Mouse (Mus musculus) right cerebral cortex, postnatal 10 days (tissue): ENCODE measurements at regions not wholly inside any gene's neighbourhood (a gene's known extent, or its start where the extent isn't known, plus 50 kb on each side); places are given as distances from the start of the nearest gene placed in this dataset.
A peak's percentile ranks its signal among the peaks of the same experiment; 100 is the strongest.
"Not testable (repeated sequence)": the region's sequence is repeated elsewhere in the genome, so short reads cannot be mapped to it uniquely, and the experiment has no call there.

Experiments
- DNase-seq, 2 experiments: peaks; one replicate each; pipeline ENCODE4 v3.0.0; 2021; ENCODE audit warnings: low spot score in 2 of 2

- no peak for DNase-seq
Observed at GRCm38 (mm10) chrX:99732526-99732925, 88.3 kb upstream of the Tmem28 start.

- DNase-seq = peak; percentile 24 to 35
Observed at GRCm38 (mm10) chrX:99725101-99725500, 95.7 kb upstream of the Tmem28 start.

DNA sequence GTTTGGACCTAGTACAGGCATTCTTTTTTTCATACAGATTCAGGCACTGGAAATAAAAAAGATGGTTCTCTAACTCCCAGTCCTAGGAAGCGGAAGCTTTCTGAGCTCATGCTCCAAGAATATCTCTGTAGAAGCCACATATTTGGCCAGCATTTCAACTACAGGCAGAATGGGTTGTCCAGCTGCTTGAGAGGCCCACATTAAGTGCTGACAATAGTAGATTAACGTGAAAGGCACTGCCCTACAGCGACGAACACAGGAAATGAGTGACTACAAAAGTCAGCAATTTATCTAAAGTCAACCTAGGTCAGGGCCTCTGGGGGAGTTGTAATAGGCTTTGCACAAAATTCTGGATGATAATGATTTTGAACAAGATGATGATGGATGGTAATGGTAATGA is 125.5 kb upstream of the Tmem28 start:
- DNase-seq = no peak

DNA sequence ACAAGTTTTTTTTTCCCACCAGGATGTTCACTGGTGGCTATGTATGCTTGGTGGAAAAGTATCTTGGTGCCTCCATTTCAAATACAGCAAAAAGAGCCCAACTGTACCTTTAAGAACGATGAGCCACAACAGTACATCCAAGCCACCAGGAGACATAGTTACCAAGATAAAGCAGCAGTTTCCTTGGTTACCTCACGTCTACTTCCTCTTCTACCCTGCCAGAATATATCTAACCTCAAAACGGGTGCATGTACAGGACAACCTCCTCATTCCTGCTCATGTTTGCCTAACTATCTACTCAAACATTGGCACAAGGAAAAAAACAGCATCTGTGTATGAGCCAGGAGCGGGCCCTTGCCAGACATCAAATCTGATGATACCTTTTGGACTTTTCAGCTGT is 129.8 kb upstream of the Tmem28 start:
- DNase-seq = peak in 1 of 2 experiments; percentile 21

DNA sequence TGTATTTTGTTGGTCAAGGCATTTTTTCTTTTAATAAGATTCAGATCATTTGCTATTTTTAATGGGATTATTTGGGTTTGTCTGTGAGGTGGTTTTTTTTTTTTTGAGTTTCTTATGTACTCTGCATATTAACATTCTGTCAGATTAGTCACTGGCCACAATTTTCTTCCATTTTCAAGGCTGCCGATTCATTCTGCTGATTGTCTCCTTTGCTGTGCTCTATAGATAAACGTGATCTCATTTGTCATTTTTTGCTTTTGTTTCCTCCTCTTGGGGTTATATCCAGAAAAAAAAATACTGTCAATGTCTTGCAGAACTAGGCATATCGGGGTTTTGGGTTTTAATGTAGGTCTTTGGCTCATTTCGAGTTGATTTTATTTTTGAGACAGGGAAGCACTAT is 131.1 kb upstream of the Tmem28 start:
- DNase-seq = no peak

- not testable (repeated sequence) for DNase-seq
Observed at GRCm38 (mm10) chrX:99682491-99682890, 138.3 kb upstream of the Tmem28 start.

DNA sequence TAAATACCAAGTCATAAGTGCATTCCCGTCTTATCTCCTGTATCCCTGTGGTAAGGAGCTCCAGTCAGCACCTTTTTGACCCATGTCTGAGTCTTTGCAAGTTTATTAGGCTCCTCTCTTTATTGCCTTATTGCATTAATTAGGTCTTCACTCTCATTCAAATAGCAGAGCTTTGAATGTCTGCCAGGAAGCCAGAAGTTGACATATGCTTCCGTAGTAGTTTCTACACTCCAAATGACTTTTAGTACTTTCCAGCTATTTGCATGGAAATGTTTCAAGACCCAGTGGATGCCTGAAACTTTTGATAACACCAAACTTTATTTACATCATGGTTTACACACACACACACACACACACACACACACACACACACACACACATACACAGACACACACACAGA is 153.2 kb upstream of the Tmem28 start:
- no peak for DNase-seq

DNA sequence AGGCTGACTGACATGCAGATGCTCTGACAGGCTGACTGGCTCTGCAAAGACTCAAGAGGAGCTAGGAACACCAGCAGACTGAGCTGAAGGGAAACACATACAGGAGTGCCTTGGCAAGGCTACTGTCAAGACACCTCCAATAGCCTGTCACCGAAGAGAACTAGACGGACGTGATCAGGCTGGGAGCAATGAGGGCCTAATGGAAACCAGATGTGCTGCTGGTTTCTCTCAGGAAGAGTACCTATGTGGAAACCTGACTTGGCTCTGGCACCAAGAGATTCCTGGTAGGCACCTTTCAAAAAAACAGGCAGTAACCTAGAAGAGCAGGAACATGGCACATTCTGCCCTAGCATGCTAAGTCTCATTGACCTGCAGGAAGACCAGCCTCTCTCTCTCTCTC is 158.3 kb upstream of the Tmem28 start:
- DNase-seq = no peak

GRCm38 (mm10) chrX:99659496-99660140 is 161.2 kb upstream of the Tmem28 start:
- DNase-seq = no peak

DNA sequence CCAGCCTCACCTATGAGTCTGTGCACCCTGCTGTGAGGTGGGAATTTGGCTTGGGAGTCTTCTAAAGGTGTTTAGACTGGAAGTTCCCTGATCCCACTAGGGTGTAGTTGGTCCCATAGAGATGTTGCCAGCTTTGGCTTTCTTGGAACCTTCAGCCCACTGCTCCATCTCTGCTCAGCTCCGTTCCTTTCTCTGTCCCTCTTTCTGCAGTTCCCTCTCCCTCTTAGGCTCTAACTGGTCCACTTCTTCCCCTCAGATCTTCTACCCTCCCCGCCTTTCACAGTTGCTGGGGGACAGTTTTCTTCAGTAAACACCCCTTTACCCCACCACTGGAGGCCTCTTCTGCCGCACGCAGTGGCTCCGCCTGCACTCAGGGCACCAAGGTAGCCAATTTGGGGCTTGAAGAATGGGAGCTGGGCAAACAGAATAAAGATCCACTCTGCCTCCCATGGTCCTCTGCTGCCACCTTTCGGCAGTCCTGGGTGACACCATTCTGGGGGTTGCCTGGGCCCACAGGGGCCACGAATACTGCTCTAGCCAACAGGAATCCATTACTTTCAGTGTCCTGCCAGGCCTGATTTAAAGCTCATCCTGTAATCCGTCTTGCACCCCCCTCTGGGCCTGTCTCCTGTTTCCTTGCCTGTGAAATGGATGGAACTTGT is 162.9 kb upstream of the Tmem28 start:
- DNase-seq = peak; percentile 34 to 74

- no peak for DNase-seq
Observed at GRCm38 (mm10) chrX:99656988-99657387, 163.8 kb upstream of the Tmem28 start.

DNA sequence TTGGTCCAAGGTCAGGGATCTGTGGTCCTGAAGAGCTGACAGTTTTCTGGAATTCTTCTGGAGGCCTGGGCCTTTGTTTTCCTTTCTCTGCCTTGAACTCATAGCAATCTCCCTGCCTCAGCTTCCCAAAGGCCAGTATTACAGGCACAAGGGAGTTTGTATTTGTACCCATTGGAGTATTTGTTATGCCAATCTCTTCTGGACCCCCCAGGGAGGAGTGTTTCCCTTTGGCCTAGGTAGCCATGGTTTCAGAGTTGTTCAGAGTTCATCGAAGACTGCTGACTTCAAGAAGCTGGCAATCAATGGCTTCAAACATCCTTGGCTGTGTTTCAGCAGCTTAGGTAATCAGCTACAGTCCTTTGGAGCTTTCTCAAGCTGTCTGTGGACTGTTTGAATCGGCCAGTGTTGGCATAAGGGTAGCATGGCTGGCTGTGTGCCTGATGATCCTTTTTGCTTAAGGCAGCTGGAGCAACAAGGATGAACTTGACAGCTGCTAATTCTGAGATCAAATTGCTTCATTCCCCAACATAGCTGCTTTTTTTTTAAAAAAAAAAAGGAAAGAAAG is 161.2 kb upstream of the Pja1 start:
- DNase-seq = no peak

GRCm38 (mm10) chrX:99624515-99625179 is 153.6 kb upstream of the Pja1 start:
- DNase-seq = no peak

GRCm38 (mm10) chrX:99612130-99612759 is 141.2 kb upstream of the Pja1 start:
- no peak for DNase-seq

GRCm38 (mm10) chrX:99610096-99610495 is 139.0 kb upstream of the Pja1 start:
- DNase-seq = no peak

DNA sequence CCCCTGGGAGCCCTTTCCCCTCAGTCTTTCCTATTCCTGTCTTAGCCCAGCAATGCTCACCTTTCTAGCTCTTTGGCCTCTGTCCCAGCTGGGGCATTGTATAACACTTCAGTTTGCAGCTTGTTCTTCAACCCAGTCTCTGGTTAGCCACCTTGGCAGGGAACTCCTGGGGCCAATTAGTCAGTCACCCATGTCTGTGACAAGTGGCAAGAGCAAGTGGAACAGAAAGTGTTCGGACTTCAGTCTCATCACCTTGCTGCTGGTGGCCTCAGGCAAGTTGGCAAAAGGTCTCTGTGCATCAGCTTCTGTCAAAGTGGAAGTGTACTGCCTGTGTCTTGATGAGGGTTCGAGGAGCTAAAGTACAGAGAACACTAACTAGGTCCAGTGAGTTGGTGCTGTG is 138.5 kb upstream of the Pja1 start:
- DNase-seq = no peak

- DNase-seq = no peak
Observed at GRCm38 (mm10) chrX:99608284-99608692, 137.2 kb upstream of the Pja1 start.

DNA sequence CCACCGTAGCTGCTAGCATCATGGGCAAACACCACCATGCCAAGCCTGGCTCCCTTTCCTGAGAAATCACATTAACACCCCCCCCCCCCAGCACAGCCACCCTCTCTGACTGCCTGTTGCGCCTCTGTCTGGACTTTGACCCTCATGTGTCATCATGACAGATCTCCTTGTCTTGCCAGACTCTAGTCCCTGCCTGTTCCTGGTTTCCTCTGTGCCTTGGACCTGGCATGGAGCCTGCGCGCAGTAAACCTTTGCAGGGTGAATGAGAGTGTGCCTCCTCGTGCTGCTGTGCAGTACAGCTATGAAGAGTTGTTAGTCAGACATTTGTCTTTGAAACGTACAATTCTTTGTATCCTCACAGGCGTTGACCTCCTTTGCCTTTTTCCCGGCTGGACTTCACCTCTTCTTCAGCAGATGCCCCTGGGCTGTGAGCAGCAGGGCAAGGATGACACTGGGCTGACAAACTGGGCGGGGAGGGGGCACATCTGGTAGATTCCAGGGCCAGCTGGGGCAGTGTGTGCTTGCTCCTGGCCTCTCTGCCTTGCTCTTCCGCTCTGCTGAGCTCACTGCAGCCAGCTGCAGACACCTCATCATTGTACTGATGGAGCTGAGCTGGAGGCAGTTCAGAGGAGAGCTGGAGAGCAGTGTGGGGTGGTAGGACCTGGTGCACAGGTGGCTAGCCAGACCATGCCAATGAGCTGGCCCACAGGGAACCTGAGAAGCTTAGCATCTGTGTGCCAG is 134.2 kb upstream of the Pja1 start:
- no peak for DNase-seq

DNA sequence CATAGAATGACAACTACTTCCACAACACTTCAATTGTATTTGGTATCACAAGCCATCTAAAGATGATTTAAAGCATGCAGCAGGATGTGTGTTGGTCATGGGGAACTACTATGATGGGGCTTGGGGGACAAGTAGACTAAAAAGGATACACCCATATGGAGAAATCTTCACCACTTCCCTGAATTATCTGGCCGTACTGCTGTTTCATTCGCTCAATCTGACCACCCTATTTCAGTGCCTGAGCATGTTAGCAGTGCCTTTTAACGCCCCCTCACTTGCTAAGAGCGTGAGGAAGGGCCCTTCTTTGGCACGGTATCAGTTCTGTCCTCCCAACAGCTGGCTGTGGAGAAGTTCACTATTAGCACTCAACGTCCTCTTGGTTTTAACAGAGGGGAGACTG is 132.6 kb upstream of the Pja1 start:
- no peak for DNase-seq

DNA sequence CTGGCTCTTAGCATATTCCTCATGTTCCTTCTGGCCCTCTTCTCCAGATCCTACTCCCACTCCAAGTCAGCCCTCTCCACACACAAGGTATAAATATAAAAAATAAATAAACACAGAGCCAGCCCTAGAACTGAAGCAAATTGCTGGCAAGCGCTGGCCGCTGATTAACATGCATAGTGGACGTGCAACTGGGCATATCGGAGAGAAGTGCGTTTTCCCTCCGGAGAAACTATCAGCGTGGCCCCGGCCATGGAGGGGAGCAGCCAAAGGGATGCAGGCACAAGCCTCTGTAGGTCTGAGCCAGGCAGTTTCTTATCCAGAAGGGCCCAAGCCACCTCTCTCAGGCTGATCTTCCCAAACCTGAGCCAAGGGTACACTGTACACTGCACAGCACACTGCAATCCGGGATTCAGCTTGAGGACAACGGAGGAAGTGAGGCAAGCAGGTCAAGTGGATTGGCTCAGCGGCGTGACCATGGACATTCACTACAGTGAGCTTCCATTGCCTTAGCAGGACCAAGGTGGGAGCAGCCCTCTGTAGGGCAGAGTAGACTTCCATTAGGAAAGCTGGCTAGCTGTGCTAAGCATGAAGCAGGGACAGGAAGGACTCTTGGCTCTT is 131.3 kb upstream of the Pja1 start:
- no peak for DNase-seq

DNA sequence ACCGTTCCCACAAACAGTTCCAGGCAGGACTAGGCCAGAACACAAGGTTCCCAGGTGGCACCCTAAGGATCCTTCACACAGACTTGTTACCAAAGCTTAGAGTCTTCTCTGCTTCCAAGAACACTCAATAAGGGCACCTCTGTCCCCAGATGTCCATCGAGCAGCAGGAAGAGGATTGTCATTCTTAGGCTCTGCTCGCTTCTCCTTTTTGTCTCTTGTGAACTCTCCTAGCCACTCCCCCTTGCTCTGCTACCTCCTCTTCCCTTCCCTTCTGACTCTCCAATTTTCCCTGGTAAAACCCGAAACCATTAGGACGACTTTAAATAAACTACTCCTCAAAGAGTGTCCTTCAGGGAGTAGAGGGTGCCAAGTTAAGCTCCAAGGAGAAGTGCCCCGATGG is 124.4 kb upstream of the Pja1 start:
- peak in 1 of 2 experiments; percentile 5 for DNase-seq
